Mouse (Mus musculus) small intestine, adult 2 months (tissue): Measurements from ENCODE around the gene Lgals7. TPM values are rescaled to one million over a fixed set of nuclear protein-coding genes. Genes with fewer than 3 reads are reported as not detected.
A peak's percentile ranks its signal among the peaks of the same experiment; 100 is the strongest.

Experiments used
- H3K27ac ChIP-seq: fragments of 200-500 bp; 2 replicates; pipeline ENCODE4 v1.5.1; 2012; ENCODE audit warnings: low read depth, low read length, control low read depth, inconsistent platforms; ENCODE audit not compliant: insufficient read depth
- H3K27me3 ChIP-seq: fragments of 200-500 bp; 2 replicates; pipeline ENCODE4 v1.6.1; 2012; ENCODE audit warnings: mild to moderate bottlenecking, moderate library complexity, low read length, inconsistent platforms; ENCODE audit not compliant: control insufficient read depth, insufficient read depth
- H3K36me3 ChIP-seq: fragments of 200-500 bp; 2 replicates; pipeline ENCODE4 v1.6.1; 2012; ENCODE audit warnings: mild to moderate bottlenecking, low read length, control low read depth, inconsistent platforms; ENCODE audit not compliant: control insufficient read depth, insufficient read depth
- H3K4me1 ChIP-seq: fragments of 200-500 bp; 2 replicates; pipeline ENCODE4 v1.6.1; 2012; ENCODE audit warnings: low read length, inconsistent platforms, mixed read lengths; ENCODE audit not compliant: control insufficient read depth, insufficient read depth, insufficient read length
- H3K4me3 ChIP-seq: fragments of 200-500 bp; 2 replicates; pipeline ENCODE4 v1.5.1; 2012; ENCODE audit warnings: low read depth, mild to moderate bottlenecking, control low read depth, inconsistent platforms, low read length, moderate library complexity
- CTCF ChIP-seq: fragments of 200-500 bp; IDR thresholded peaks from 2 replicates; pipeline ENCODE4 v1.5.1; 2012; ENCODE audit warnings: low read depth, mild to moderate bottlenecking, control low read depth, inconsistent platforms, low read length, moderate library complexity, mixed read lengths; ENCODE audit not compliant: insufficient replicate concordance, insufficient read length; ENCODE audit errors: extremely low read depth
- POLR2A ChIP-seq: fragments of 200-500 bp; IDR thresholded peaks from 2 replicates; pipeline ENCODE4 v1.6.1; 2012; ENCODE audit warnings: low read depth, mild to moderate bottlenecking, control low read depth, inconsistent platforms, low read length, moderate library complexity
- WGBS: fragments of 180-500 bp; shearing (Covaris S2); methylation state at CpG from one replicate; pipeline ENCODE4 v1.1.7; 2018; 5-methylcytosine and 5-hydroxymethylcytosine counted together
- polyA plus RNA-seq: library from polyadenylated mRNA; depleted of rRNA; stranded (reverse); fragments of >200 nt; gene quantifications from 2 replicates; pipeline ENCODE4 v1.2.3, GENCODE M21; 2012

The Lgals7 gene
- polyA plus RNA-seq, 1 experiment = not detected

DNA sequence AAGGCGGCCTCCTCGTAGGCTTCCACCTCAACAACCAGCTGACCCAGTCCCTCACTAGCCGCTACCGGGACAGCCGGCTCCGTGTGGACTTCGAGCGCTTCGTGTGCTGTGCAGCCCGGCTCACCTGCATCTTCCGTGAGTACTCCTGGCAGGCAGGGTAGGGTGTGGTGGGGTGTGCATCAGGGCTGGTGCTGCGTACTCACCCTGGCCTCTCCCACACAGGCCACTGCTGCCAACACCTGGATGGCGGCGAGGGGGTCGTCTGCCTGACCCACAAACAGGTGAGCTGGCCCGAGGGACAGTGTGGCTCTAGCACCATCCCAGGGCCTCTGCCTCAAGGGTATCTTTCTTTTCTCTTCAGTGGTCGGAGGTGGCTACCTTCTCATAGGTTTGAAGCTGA, 28.9 kb downstream of the Lgals7 start:
- H3K36me3 ChIP-seq = peaks cover 61% of the 10 kb centered on the region
- TF ChIP-seq CTCF (no peak), POLR2A (no peak)
- 70% methylated on average over 17 of the region's 17 CpGs for WGBS

DNA sequence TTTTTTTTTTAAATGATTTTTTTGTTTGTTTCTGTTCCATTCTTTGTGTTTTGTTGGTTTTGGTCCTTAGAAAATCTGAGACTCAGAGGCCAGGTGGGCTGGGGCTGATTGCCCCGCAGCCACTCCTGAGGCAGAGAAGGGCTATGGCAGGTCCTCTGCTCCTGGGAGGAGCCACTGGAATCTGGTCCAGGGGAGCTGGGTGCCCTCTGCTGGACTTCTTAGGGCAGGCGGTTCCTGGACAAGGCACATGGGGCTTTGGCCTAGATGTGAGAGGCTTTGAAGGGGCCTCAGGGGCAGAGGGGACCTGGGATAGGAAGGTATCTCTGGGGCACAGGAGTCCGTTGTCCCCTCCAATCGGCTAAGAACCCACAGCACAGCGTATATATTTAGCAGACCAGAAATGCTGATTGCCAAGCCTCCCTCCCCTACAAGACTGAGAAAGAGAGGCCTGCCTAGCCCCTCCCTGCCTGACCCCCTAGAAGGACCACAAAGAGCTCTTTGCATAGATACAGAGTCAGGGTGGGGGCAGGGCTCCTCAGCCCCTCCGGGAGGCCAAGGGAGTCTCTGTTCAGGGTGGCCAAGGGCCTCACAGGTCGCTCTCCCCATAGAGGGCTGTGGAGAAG, 30.1 kb downstream of the Lgals7 start:
- Histone ChIP-seq H3K4me3 (no peak overlapping the region), H3K27ac (no peak overlapping the region), H3K36me3 (peaks cover 73% of the 10 kb centered on the region), H3K4me1 (no peaks in the 10 kb centered on the region), H3K27me3 (0 out of 2 replicates have a peak, but pooled peaks cover 3% of the 10 kb centered on the region)
- TF ChIP-seq POLR2A = no peak
- peak; percentile 43; the same call in 1 of the 2 replicates for TF ChIP-seq CTCF
- WGBS = 60% methylated on average over 7 of the region's 7 CpGs

More for the DNA sequence above, 28.9 kb downstream of the Lgals7 start:
- Histone ChIP-seq H3K27ac (no peak overlapping the region), H3K27me3 (peaks cover 7% of the 10 kb centered on the region; the same call in 1 of the 2 replicates), H3K4me1 (no peaks in the 10 kb centered on the region; the same call in 1 of the 2 replicates), H3K4me3 (no peak overlapping the region)

DNA sequence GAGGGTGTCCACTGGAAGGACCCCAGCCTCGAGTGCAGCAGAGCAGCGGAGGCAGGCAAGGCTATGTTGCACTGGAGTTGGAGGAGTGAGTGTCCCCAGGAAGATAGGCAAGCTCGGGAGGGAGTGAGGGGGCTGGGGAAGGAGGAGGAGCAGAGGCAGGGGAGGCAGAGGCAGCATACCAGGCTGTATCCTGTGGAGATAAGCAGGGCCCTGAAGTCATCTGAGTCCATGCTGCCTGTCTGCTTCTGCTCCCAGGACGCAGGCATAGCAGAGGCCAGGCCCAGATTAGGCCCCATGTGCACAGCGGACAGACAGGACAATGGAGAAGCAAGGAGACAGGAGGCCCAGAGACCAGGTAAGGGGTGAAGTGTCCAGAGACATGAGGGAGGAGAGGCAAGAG, 31.3 kb downstream of the Lgals7 start:
- WGBS = 70% methylated on average over 5 of the region's 5 CpGs
- peaks cover 83% of the 10 kb centered on the region for H3K36me3 ChIP-seq
- no peaks in the 10 kb centered on the region for H3K27me3 ChIP-seq
- no peaks in the 10 kb centered on the region for H3K4me1 ChIP-seq
- TF ChIP-seq CTCF (no peak), POLR2A (no peak)
- no peak overlapping the region for H3K4me3 ChIP-seq
- H3K27ac ChIP-seq = no peak overlapping the region

DNA sequence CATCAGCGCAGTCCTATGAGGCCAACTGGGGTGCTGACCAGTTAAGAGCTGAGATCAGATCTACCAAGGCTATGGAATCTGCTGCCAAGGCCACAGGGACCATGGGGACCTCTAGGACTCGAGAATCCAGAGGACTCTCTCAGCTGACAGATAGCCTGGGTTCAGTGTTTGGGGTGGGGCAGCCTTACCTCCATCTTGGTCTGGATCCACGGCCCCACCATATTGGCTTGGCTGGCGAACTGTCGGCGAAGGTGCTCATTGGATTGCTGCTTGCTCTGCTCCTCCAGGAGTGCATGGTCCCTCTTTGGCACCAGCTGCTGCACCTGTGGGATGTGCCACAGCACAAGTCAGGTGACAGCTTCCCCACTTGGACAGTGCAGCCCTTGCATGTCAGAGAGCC, 34.0 kb downstream of the Lgals7 start:
- Histone ChIP-seq H3K27me3 (no peaks in the 10 kb centered on the region), H3K27ac (no peak overlapping the region), H3K36me3 (peaks cover 96% of the 10 kb centered on the region), H3K4me1 (no peaks in the 10 kb centered on the region), H3K4me3 (no peak overlapping the region)
- no peak for TF ChIP-seq CTCF
- no peak for TF ChIP-seq POLR2A
- WGBS = 90% methylated on average over 6 of the region's 6 CpGs

DNA sequence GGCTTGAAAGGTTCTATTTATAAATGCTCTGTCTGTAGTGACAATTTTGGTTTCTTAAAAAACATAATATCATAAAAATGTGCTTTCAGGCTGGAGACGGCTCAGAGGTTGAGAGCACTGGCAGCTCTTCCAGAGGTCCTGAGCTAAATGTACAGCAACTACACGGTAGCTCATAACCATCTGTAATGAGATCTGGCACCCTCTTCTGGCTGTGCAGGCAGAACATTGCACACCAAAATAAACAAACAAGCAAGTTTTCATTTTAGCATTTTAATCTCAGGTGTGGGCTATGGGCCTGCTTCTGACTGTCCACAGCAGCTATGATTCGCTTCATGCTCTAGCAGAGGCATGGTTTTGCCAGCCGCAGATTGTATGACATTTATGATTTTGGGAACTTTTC, 36.3 kb downstream of the Lgals7 start:
- H3K4me3 ChIP-seq = no peak overlapping the region
- TF ChIP-seq POLR2A (no peak), CTCF (no peak)
- H3K4me1 ChIP-seq = no peaks in the 10 kb centered on the region
- H3K36me3 ChIP-seq = peaks cover 97% of the 10 kb centered on the region
- 82% methylated on average over 4 of the region's 4 CpGs for WGBS
- no peak overlapping the region for H3K27ac ChIP-seq
- H3K27me3 ChIP-seq = no peaks in the 10 kb centered on the region

DNA sequence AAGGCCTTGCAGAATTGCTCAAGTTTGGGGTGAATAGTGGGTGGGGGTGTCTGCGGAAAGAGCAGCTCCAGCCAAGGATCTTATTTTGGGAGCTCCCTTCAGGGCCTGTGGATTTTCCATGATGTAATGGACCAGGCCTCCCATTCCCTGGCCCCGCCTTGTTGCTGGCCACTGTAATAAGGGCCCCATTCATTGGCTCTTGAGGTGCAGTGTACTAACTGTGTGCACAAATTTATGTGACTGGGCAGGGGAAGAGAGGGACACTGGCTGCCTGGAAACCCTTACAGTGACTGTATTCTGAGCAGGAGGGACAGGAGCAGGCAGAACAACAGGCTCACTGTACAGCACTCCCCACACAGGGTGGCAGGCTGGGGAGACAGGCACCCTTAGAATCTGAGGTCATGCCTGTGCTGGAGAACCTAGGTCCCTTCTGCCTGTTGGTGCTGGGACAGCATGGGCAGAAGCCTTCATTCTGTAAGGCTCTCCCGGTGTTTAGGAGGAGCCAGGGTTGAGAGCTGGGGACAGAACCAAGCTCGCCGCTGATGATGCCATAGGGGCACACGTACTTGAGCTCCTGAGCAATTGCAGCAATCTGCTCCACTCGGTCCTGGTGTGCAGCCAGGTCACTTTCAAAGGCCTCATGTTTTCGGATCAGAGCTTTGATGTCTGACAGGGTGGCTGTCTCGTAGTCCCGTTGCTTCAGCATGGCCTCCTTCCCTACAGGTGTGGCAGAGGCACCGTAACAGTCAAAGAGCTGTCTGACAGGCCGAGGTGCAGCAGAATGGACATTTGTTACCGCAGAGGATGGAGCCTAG, 37.9 kb downstream of the Lgals7 start:
- H3K36me3 ChIP-seq = peaks cover 97% of the 10 kb centered on the region
- H3K27me3 ChIP-seq = no peaks in the 10 kb centered on the region
- H3K4me1 ChIP-seq = no peaks in the 10 kb centered on the region
- H3K4me3 ChIP-seq = no peak overlapping the region
- TF ChIP-seq POLR2A (no peak), CTCF (no peak)
- WGBS = 86% methylated on average over 13 of the region's 13 CpGs
- H3K27ac ChIP-seq = no peak overlapping the region

DNA sequence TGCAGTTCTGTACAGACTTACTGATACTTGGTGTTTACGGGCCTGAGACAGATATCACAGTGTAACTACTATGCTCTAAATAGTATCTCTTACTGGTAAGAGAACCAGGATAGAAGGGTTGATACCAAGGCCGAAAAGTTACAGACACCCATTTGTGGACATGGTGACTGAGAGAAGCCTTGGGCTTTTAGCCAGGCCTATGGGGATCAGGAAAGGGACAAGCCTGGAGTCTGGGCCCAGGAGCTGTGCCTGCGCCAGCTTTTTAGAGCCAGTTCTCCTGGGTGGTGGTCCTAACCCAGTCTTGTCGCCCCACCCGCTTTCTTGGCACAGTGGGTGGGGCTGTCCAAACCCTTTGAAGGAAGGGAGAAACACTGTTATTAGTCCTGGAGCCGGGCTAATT, 38.5 kb downstream of the Lgals7 start:
- no peak overlapping the region for H3K27ac ChIP-seq

More for the DNA sequence above, 38.5 kb downstream of the Lgals7 start:
- H3K36me3 ChIP-seq = peaks cover 97% of the 10 kb centered on the region
- no peaks in the 10 kb centered on the region for H3K4me1 ChIP-seq
- H3K4me3 ChIP-seq = no peak overlapping the region
- TF ChIP-seq CTCF (no peak), POLR2A (no peak)
- H3K27me3 ChIP-seq = no peaks in the 10 kb centered on the region
- WGBS = 86% methylated on average over 6 of the region's 6 CpGs
